Mouse (Mus musculus): Measurements from ENCODE around the gene Fbp2. TPM values are rescaled to one million over a fixed set of nuclear protein-coding genes. Genes with fewer than 3 reads are reported as not detected.
"Not testable (repeated sequence)": the region's sequence is repeated elsewhere in the genome, so short reads cannot be mapped to it uniquely, and the experiment has no call there.

The Fbp2 gene
- polyA plus RNA-seq, 1 experiment from 2014 or later: 1.6 TPM

DNA sequence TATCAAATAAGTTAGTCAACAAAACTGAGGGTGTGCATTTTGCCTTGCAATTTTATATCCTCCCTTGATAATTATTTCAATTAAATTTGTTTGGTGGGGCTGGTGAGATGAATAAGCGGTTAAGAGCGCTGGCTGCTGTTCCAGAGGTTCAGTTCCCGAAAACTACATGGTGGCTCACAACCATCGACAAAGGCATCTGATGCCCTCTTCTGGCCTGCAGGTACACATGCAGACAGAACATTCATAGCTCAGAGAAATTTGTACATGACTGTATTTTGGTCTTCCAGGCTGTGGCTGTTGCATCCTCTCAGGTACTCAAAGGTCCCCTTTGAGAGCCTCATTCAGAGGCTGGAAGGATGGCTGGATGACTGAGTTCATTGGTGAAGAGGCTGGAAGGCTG is 1.8 kb upstream of the Fbp2 start:
- Histone ChIP-seq H3K4me1 (peaks cover 8% of the 10 kb centered on the region; the same call in 1 of the 2 replicates), H3K9me3 (replicated peaks) (no peaks in the 10 kb centered on the region), H3K9ac (replicated peaks) (no peak overlapping the region), H3K4me3 (replicated peaks) (no peak overlapping the region), H3K27me3 (replicated peaks) (no peaks in the 10 kb centered on the region), H3K36me3 (no peaks in the 10 kb centered on the region), H3K4me2 (no peak overlapping the region), H3K27ac (replicated peaks) (no peak overlapping the region)
- 88% methylated on average over 4 of the region's 4 CpGs for WGBS
- ATAC-seq (ENCODE audit: low FRiP score): no peak

DNA sequence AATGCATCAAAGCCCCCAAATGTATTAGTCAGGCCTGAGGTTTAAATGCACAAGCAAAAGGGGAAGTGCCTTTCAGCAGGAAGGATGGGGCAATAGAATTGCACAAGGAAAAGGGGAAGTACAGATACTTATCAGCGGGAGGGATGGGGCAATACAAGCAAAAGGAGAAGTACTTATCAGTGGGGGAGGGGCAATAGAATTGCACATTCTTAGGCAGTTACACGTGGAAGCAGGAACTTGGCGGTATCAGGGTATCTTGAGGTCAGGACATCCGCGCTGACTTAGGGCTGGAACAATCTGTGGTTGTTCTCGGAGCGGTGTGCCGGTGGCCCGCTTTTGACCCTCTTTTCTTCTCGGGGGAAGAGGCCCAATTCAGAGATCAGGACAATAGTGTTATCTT is 1.0 kb upstream of the Fbp2 start:
- not testable (repeated sequence) for H3K4me2 ChIP-seq; ATAC-seq (ENCODE audit: low FRiP score); H3K9me3 ChIP-seq (replicated peaks); H3K9ac ChIP-seq (replicated peaks); H3K4me3 ChIP-seq (replicated peaks); H3K27me3 ChIP-seq (replicated peaks); H3K36me3 ChIP-seq; H3K27ac ChIP-seq (replicated peaks)
- H3K4me1 ChIP-seq: peaks cover 11% of the 10 kb centered on the region
- 86% methylated on average over 10 of the region's 10 CpGs for WGBS

DNA sequence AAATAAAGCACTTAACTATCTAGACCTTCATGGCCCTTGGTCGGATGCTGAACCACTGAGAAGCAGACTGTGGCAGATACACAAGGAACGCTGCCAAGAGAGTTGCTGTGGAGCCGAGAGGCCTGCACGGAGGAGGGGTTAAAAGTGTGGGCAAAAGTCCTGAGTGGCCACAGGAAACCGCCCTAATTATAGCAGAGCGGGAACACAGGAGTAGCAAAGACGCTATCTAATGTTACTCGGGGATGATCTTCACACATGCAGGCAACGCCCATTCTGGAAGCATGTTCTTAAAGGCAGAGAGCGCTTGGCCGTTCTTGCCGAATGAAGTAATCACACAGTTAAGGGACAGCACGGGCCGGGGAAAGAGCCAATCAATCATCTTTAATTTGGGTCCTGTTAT is 1.4 kb downstream of the Fbp2 start:
- no peak overlapping the region for H3K4me3 ChIP-seq (replicated peaks)
- no peak overlapping the region for H3K27ac ChIP-seq (replicated peaks)
- H3K9ac ChIP-seq (replicated peaks): no peak overlapping the region
- H3K4me2 ChIP-seq: no peak overlapping the region
- WGBS: 86% methylated on average over 14 of the region's 14 CpGs
- no peak for ATAC-seq (ENCODE audit: low FRiP score)
- H3K9me3 ChIP-seq (replicated peaks): no peaks in the 10 kb centered on the region
- peaks cover 11% of the 10 kb centered on the region for H3K4me1 ChIP-seq
- H3K27me3 ChIP-seq (replicated peaks): no peaks in the 10 kb centered on the region
- H3K36me3 ChIP-seq: no peaks in the 10 kb centered on the region

DNA sequence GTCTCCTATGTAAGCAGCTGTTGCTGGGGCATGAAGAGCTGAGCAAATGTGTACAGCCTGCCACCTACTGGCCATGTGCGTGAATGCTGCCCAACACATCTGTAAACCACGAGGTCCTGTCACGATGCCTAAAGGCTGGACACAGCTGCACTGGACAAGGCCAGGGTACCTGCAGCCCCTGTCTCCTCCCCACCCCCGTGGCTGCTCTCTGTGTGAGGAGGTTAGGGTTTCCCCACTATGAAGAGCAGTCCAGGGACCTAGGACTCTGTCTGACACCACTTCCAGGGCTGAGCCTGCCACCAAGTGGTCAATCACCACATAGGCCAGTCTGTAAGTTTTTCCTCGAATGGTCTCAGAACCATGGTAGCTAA is 1.9 kb downstream of the Fbp2 start:
- peak; percentile 93 for ATAC-seq (ENCODE audit: low FRiP score)
- H3K9ac ChIP-seq (replicated peaks): peak overlapping the region; percentile 41
- H3K9me3 ChIP-seq (replicated peaks): no peaks in the 10 kb centered on the region
- H3K4me3 ChIP-seq (replicated peaks): peak overlapping the region; percentile 44
- H3K27ac ChIP-seq (replicated peaks): 0 out of 2 replicates have a peak overlapping the region, but pooled peaks have one; percentile 14
- no peaks in the 10 kb centered on the region for H3K36me3 ChIP-seq
- H3K27me3 ChIP-seq (replicated peaks): no peaks in the 10 kb centered on the region
- WGBS: 2% methylated on average over 5 of the region's 5 CpGs
- H3K4me2 ChIP-seq: peak overlapping the region; percentile 82
- peaks cover 11% of the 10 kb centered on the region for H3K4me1 ChIP-seq

DNA sequence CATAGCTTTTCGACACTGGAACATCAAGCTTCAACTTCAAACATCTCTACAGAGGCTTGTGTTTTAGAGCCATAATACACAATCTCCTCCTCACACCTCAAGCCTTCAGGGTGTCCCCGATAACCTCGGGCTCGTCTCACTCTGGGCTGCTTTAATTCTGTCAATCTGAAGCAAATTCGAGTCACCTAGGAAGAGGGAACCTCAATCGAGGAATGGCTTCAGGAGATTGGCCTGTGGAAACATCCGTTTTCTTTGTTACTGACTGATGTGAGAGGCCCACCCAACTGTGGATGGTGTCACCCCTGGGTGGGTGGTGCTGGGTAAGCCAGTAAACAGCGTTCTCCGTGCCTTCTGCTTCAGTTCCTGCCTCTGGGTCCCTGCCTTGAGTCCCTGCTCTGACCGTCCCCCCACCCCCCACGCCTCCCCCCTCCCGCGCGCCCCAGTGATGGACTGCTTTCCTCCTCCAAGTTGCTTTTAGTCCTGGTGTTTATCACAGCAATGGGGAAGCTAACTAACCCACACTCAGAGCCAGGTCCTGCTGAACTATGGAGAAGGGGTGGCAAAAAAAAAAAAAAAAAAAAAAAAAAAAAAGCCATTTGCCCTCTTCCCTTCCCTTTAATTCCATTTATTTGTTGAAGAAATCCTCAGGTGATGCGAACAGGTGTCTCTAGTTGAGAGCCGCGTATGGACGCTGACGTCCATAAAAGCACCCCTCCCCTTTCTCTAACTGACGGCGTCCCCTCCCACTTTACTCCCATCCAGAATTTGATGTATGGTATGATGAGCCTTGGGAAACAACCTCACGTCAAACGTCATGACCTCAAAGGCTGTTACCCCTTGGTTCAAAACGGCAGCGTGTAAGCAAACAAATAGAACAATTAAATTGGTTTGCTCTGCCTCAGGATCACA is 2.6 kb downstream of the Fbp2 start:
- Histone ChIP-seq H3K4me3 (replicated peaks) (peak overlapping the region; percentile 44), H3K4me2 (peak overlapping the region; percentile 82), H3K27me3 (replicated peaks) (no peaks in the 10 kb centered on the region), H3K9me3 (replicated peaks) (no peaks in the 10 kb centered on the region), H3K27ac (replicated peaks) (0 out of 2 replicates have a peak overlapping the region, but pooled peaks have one; percentile 14), H3K36me3 (no peaks in the 10 kb centered on the region), H3K4me1 (peaks cover 11% of the 10 kb centered on the region), H3K9ac (replicated peaks) (peak overlapping the region; percentile 41)
- ATAC-seq (ENCODE audit: low FRiP score): peak; percentile 68
- WGBS: 32% methylated on average over 25 of the region's 25 CpGs

DNA sequence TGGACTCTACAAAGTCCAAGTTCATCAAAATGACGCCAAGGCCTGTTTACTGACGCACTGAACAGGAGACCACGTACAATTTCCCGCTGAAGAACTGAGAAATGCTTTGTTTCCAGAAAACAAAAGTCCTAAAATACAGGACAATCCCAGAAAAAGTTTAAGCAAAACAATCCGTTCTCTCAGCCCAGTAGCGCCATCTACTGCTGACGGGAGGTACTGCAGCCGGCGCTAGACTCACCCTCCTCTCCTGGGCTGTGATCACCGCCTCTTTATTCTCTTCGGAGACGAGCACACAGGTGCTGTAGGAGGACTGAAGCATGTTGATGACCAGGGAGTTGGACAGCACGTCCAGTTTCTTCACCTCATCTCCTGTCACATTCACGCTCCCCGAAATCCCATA is 3.6 kb downstream of the Fbp2 start:
- H3K9ac ChIP-seq (replicated peaks): no peak overlapping the region
- peaks cover 11% of the 10 kb centered on the region for H3K4me1 ChIP-seq
- H3K27ac ChIP-seq (replicated peaks): no peak overlapping the region
- H3K27me3 ChIP-seq (replicated peaks): no peaks in the 10 kb centered on the region
- peak overlapping the region; percentile 13; the same call in 1 of the 2 replicates for H3K4me3 ChIP-seq (replicated peaks)
- H3K4me2 ChIP-seq: peak overlapping the region; percentile 43
- 9% methylated on average over 15 of the region's 15 CpGs for WGBS
- no peaks in the 10 kb centered on the region for H3K36me3 ChIP-seq
- H3K9me3 ChIP-seq (replicated peaks): no peaks in the 10 kb centered on the region
- ATAC-seq (ENCODE audit: low FRiP score): no peak

DNA sequence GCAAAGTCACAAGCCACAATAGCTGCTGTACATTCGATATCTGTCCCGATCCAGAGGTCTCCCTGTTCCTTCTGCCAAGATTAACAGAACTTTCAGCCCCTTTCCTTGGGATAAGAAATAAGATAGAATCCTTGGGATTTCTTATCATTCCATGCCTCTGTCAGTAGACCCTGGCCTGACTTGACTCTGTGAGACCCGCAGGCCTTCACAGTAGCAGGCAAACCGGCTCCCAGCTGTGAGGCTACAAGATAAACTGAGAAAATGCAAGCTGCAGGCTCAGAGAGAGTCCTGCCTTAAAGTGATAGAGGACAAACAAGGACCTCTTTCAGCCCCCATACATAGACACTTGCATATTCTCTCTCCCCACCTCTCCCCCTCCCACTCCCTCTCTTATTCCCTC is 24.9 kb downstream of the Fbp2 start:
- no peak overlapping the region for H3K4me3 ChIP-seq (replicated peaks)
- H3K9me3 ChIP-seq (replicated peaks): no peaks in the 10 kb centered on the region
- H3K27ac ChIP-seq (replicated peaks): no peak overlapping the region
- H3K4me2 ChIP-seq: no peak overlapping the region
- H3K9ac ChIP-seq (replicated peaks): no peak overlapping the region
- no peaks in the 10 kb centered on the region for H3K4me1 ChIP-seq
- H3K36me3 ChIP-seq: no peaks in the 10 kb centered on the region
- H3K27me3 ChIP-seq (replicated peaks): no peaks in the 10 kb centered on the region
- 51% methylated on average over 4 of the region's 4 CpGs for WGBS
- ATAC-seq (ENCODE audit: low FRiP score): no peak

DNA sequence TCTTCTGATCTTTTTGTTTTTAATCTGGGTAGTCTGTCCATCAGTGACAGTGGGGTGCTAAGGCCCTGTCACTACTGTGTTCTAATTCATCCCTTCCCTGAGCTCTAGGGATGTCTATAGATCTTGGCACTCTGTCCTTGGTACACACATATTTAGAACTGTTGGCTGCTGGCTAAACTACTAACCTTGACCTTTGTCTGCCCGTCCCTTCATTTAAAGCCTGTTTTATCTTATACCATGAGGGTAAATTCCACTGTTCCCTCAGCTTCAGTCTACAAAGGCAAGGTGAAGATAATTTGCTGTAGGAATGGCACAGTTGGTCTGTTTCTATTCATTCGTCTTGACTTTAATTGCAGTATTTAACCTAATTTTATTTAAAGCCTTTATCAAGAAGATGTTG is 26.0 kb downstream of the Fbp2 start:
- 84% methylated on average over 2 of the region's 2 CpGs for WGBS
- ATAC-seq (ENCODE audit: low FRiP score): no peak

DNA sequence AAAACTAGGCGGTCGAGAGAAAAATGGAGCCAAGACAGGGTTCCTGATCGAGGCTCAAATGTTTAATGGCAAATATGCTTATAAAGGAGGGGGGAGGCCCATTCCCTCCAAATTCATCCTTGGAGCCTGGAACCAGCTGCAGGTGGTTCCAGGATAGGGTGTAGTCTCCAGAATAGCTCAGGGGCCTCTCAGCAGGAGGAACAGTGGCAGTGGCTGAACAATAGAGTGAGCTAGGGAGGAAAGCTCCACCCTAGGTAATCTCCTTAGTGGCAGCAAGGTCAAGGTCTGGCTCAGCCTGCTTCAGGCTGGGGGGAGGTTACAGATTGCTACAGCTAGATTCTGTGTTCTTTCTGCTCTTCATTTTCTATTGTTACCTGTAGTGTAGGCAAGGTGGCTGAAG is 42.5 kb downstream of the Fbp2 start:
- not testable (repeated sequence) for H3K27me3 ChIP-seq (replicated peaks); H3K4me1 ChIP-seq; H3K9me3 ChIP-seq (replicated peaks); H3K4me2 ChIP-seq; H3K9ac ChIP-seq (replicated peaks); H3K4me3 ChIP-seq (replicated peaks); H3K36me3 ChIP-seq; ATAC-seq (ENCODE audit: low FRiP score); H3K27ac ChIP-seq (replicated peaks)
- WGBS: 93% methylated on average over 3 of the region's 3 CpGs

More for the DNA sequence above, 26.0 kb downstream of the Fbp2 start:
- no peak overlapping the region for H3K27ac ChIP-seq (replicated peaks)
- H3K27me3 ChIP-seq (replicated peaks): no peaks in the 10 kb centered on the region
- H3K4me1 ChIP-seq: no peaks in the 10 kb centered on the region
- H3K9me3 ChIP-seq (replicated peaks): no peaks in the 10 kb centered on the region
- no peak overlapping the region for H3K9ac ChIP-seq (replicated peaks)
- no peak overlapping the region for H3K4me3 ChIP-seq (replicated peaks)
- H3K4me2 ChIP-seq: no peak overlapping the region
- no peaks in the 10 kb centered on the region for H3K36me3 ChIP-seq

DNA sequence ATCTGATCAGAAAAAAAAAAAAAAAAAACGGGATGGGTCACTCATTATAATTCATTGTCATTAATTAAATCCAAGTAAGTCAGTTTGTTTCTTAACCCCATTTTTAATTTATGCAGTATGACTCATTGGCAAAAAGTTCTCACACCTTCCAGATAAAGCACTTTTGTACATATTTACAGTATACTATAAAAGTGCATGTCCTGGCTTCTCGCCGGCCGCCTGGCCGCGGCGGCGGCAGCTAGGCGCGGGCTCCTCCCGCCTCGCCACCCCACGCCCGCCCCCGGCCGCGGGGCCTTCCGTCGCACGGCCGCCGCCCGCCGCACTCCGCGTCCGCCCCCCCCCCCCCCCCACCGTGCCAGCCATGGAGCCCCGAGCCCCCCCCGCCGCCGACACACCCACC is 45.5 kb downstream of the Fbp2 start:
- no peaks in the 10 kb centered on the region for H3K27me3 ChIP-seq (replicated peaks)
- H3K9me3 ChIP-seq (replicated peaks): no peaks in the 10 kb centered on the region
- H3K9ac ChIP-seq (replicated peaks): 0 out of 2 replicates have a peak overlapping the region, but pooled peaks have one; percentile 28
- peak overlapping the region; percentile 69 for H3K4me2 ChIP-seq
- peak overlapping the region; percentile 40 for H3K4me3 ChIP-seq (replicated peaks)
- WGBS: 10% methylated on average over 21 of the region's 32 CpGs
- no peaks in the 10 kb centered on the region for H3K4me1 ChIP-seq
- H3K36me3 ChIP-seq: no peaks in the 10 kb centered on the region
- ATAC-seq (ENCODE audit: low FRiP score): no peak
- H3K27ac ChIP-seq (replicated peaks): no peak overlapping the region

DNA sequence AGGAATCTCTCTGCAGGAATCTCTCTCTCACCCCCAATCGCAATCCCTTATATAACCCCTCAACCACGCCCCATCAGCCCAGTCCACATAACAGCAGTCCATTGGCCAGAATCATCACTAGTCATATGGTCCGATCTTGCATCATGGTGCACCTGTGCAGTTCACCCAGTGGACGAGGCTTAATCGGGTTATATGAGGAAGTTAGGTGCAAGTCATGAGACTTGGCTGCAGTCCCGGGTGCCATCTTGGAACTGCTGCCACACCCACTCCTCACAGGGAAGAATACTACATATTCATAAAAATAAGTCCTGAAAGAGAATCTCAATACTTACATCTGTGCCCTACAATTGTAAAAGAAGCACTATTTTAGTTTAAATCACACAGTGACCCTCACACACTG is 50.2 kb downstream of the Fbp2 start:
- not testable (repeated sequence) for H3K4me3 ChIP-seq (replicated peaks); H3K9me3 ChIP-seq (replicated peaks); H3K9ac ChIP-seq (replicated peaks); ATAC-seq (ENCODE audit: low FRiP score); H3K27me3 ChIP-seq (replicated peaks); H3K36me3 ChIP-seq; H3K27ac ChIP-seq (replicated peaks); H3K4me2 ChIP-seq; H3K4me1 ChIP-seq
- WGBS: 93% methylated on average over 6 of the region's 6 CpGs
